Mouse (Mus musculus) CH12.LX (cell line): Measurements from ENCODE around the gene Ankrd28. TPM values are rescaled to one million over a fixed set of nuclear protein-coding genes. Genes with fewer than 3 reads are reported as not detected.

Experiments
- DNase-seq: peaks from one replicate; pipeline ENCODE4 v3.0.0-alpha.2; 2013; ENCODE audit errors: extremely low read depth
- H3K27ac ChIP-seq: 2 replicates; pipeline ENCODE4 v1.5.1; 2012; ENCODE audit warnings: low read depth, mild to moderate bottlenecking, control low read depth, moderate library complexity; ENCODE audit not compliant: insufficient read depth
- H3K27me3 ChIP-seq: replicated peaks from 2 replicates; pipeline ENCODE3; 2012; ENCODE audit warnings: inconsistent platforms
- H3K36me3 ChIP-seq, 2 experiments: replicated peaks in 1 of 2; 2 replicates each; pipeline versions ENCODE3 to v1.6.1; 2012; ENCODE audit warnings: inconsistent platforms in 1 of 2, low read length in 1 of 2, mild to moderate bottlenecking in 1 of 2, mixed read lengths in 1 of 2, moderate library complexity in 1 of 2; ENCODE audit not compliant: control insufficient read depth in 1 of 2, insufficient read depth in 1 of 2
- H3K4me1 ChIP-seq, 2 experiments: 2 replicates each; pipeline ENCODE4 v1.6.1; 2012; ENCODE audit warnings: inconsistent platforms in 1 of 2, moderate library complexity in 1 of 2; ENCODE audit not compliant: insufficient read depth in 2 of 2, control insufficient read depth in 1 of 2
- H3K4me2 ChIP-seq: 2 replicates; pipeline ENCODE4 v1.6.1; 2012; ENCODE audit warnings: low read depth, mild to moderate bottlenecking, control low read depth; ENCODE audit not compliant: poor library complexity, insufficient read depth, severe bottlenecking
- H3K4me3 ChIP-seq, 3 experiments: fragments of 150-350 bp in 1 of 3; sonication (generic) in 1 of 3; replicated peaks in 1 of 3; 2 replicates each; pipeline versions ENCODE3 to v1.5.1; 2011 to 2012; ENCODE audit warnings: low read depth in 2 of 3, low read length in 2 of 3, mild to moderate bottlenecking in 2 of 3, moderate library complexity in 2 of 3, control low read depth in 1 of 3, improper control_type of control experiment in 1 of 3, inconsistent platforms in 1 of 3, mixed read lengths in 1 of 3; ENCODE audit not compliant: poor library complexity in 1 of 3
- H3K79me2 ChIP-seq: replicated peaks from 2 replicates; pipeline ENCODE4 v1.6.1; 2012; ENCODE audit warnings: mild to moderate bottlenecking, moderate library complexity; ENCODE audit not compliant: control insufficient read depth, poor library complexity, insufficient read depth, severe bottlenecking; ENCODE audit errors: extremely low read depth
- H3K9ac ChIP-seq: 2 replicates; pipeline ENCODE4 v1.6.1; 2012; ENCODE audit warnings: low read depth, mild to moderate bottlenecking, control low read depth, moderate library complexity; ENCODE audit not compliant: insufficient read depth
- H3K9me3 ChIP-seq: replicated peaks from 2 replicates; pipeline ENCODE3; 2012; ENCODE audit warnings: low read length, inconsistent platforms, mixed read lengths
- BHLHE40 ChIP-seq: IDR thresholded peaks from 2 replicates; pipeline ENCODE4 v1.6.1; 2011; ENCODE audit warnings: mild to moderate bottlenecking, low read depth, low read length, improper control_type of control experiment
- CHD1 ChIP-seq: IDR thresholded peaks from 2 replicates; pipeline ENCODE4 v1.6.1; 2012; ENCODE audit warnings: low read depth, low read length, improper control_type of control experiment, inconsistent platforms
- E2F4 ChIP-seq: IDR thresholded peaks from 2 replicates; pipeline ENCODE4 v1.6.1; 2011; ENCODE audit warnings: low read depth, low read length, improper control_type of control experiment; ENCODE audit not compliant: insufficient replicate concordance
- GABPA ChIP-seq: IDR thresholded peaks from 2 replicates; pipeline ENCODE4 v1.6.1; 2012; ENCODE audit warnings: low read depth, low read length, improper control_type of control experiment, inconsistent platforms; ENCODE audit not compliant: insufficient replicate concordance
- IRF4 ChIP-seq: IDR thresholded peaks from 2 replicates; pipeline ENCODE4 v1.6.1; 2014; ENCODE audit warnings: low read depth, mild to moderate bottlenecking, inconsistent platforms, low read length, improper control_type of control experiment
- JUN ChIP-seq: IDR thresholded peaks from 2 replicates; pipeline ENCODE4 v1.6.1; 2011; ENCODE audit warnings: low read depth, mild to moderate bottlenecking, low read length, improper control_type of control experiment, moderate library complexity; ENCODE audit not compliant: insufficient read depth
- JUND ChIP-seq: conservative IDR thresholded peaks from 2 replicates; pipeline ENCODE4 v1.6.1; 2011; ENCODE audit warnings: low read depth, low read length, improper control_type of control experiment
- KAT2A ChIP-seq: IDR thresholded peaks from 2 replicates; pipeline ENCODE4 v1.6.1; 2012; ENCODE audit warnings: low read length, improper control_type of control experiment, inconsistent platforms; ENCODE audit not compliant: insufficient replicate concordance
- MAFK ChIP-seq: IDR thresholded peaks from 2 replicates; pipeline ENCODE4 v1.6.1; 2011; ENCODE audit warnings: low read length, improper control_type of control experiment; ENCODE audit not compliant: insufficient replicate concordance
- MAX ChIP-seq: IDR thresholded peaks from 2 replicates; pipeline ENCODE4 v1.6.1; 2011; ENCODE audit warnings: low read length, improper control_type of control experiment
- MEF2A ChIP-seq: IDR thresholded peaks from 2 replicates; pipeline ENCODE4 v1.6.1; 2014; ENCODE audit warnings: low read depth, mild to moderate bottlenecking, inconsistent platforms, low read length, improper control_type of control experiment, borderline replicate concordance
- MXI1 ChIP-seq: IDR thresholded peaks from 2 replicates; pipeline ENCODE4 v1.6.1; 2011; ENCODE audit warnings: mild to moderate bottlenecking, low read depth, low read length, improper control_type of control experiment
- MYC ChIP-seq: IDR thresholded peaks from 2 replicates; pipeline ENCODE4 v1.6.1; 2011; ENCODE audit warnings: low read depth, mild to moderate bottlenecking, improper control_type of control experiment, low read length
- NELFE ChIP-seq: IDR thresholded peaks from 2 replicates; pipeline ENCODE4 v1.6.1; 2011; ENCODE audit warnings: low read depth, low read length, improper control_type of control experiment
- NRF1 ChIP-seq: IDR thresholded peaks from 2 replicates; pipeline ENCODE4 v1.6.1; 2014; ENCODE audit warnings: low read depth, mild to moderate bottlenecking, inconsistent platforms, low read length, improper control_type of control experiment, moderate library complexity
- PAX5 ChIP-seq: IDR thresholded peaks from 2 replicates; pipeline ENCODE4 v1.6.1; 2012; ENCODE audit warnings: low read length, inconsistent platforms, mixed read lengths
- POLR2A ChIP-seq: IDR thresholded peaks from 2 replicates; pipeline ENCODE4 v1.6.1; 2011; ENCODE audit warnings: low read depth, mild to moderate bottlenecking, improper control_type of control experiment, low read length
- POLR2AphosphoS2 ChIP-seq: IDR thresholded peaks from 2 replicates; pipeline ENCODE4 v1.6.1; 2011; ENCODE audit warnings: low read depth, low read length, improper control_type of control experiment
- RAD21 ChIP-seq: IDR thresholded peaks from 2 replicates; pipeline ENCODE4 v1.6.1; 2011; ENCODE audit warnings: low read depth, mild to moderate bottlenecking, low read length, improper control_type of control experiment, moderate library complexity
- SIN3A ChIP-seq: IDR thresholded peaks from 2 replicates; pipeline ENCODE4 v1.6.1; 2012; ENCODE audit warnings: low read length, improper control_type of control experiment, inconsistent platforms
- SMC3 ChIP-seq: IDR thresholded peaks from 2 replicates; pipeline ENCODE4 v1.6.1; 2011; ENCODE audit warnings: low read depth, low read length, improper control_type of control experiment
- TCF12 ChIP-seq: IDR thresholded peaks from 2 replicates; pipeline ENCODE4 v1.6.1; 2014; ENCODE audit warnings: low read depth, mild to moderate bottlenecking, inconsistent platforms, low read length, improper control_type of control experiment
- USF1 ChIP-seq: IDR thresholded peaks from 2 replicates; pipeline ENCODE4 v1.6.1; 2014; ENCODE audit warnings: low read depth, mild to moderate bottlenecking, inconsistent platforms, low read length, improper control_type of control experiment
- USF2 ChIP-seq: conservative IDR thresholded peaks from 2 replicates; pipeline ENCODE4 v1.6.1; 2011; ENCODE audit warnings: low read depth, low read length, improper control_type of control experiment
- ZC3H11A ChIP-seq: IDR thresholded peaks from 2 replicates; pipeline ENCODE4 v1.6.1; 2012; ENCODE audit warnings: low read depth, mild to moderate bottlenecking, inconsistent platforms, low read length, improper control_type of control experiment
- ZKSCAN1 ChIP-seq: IDR thresholded peaks from 2 replicates; pipeline ENCODE4 v1.6.1; 2012; ENCODE audit warnings: low read depth, inconsistent platforms, low read length, improper control_type of control experiment, borderline replicate concordance
- ZNF384 ChIP-seq: IDR thresholded peaks from 2 replicates; pipeline ENCODE4 v1.6.1; 2012; ENCODE audit warnings: low read depth, low read length, improper control_type of control experiment, inconsistent platforms
- dilution Hi-C: fragments of 300-500 bp; cut with MboI; formaldehyde crosslinking; loops from 2 replicates; pipeline ENCODE4 v1.14.3; 2020; ENCODE audit warnings: low sequenced_read_pairs; ENCODE audit not compliant: extremely low pct_unique_long_range_greater_than_20kb, extremely low pct_ligation_motif_present
- in situ Hi-C: fragments of 300-500 bp; cut with MboI; formaldehyde crosslinking; loops from 3 replicates; pipeline ENCODE4 v1.14.3; 2019; ENCODE audit warnings: low sequenced_read_pairs, low pct_ligation_motif_present, low pct_unique_long_range_greater_than_20kb, mixed read lengths
- polyA plus RNA-seq: library from polyadenylated mRNA; unstranded; fragments of >175 nt; gene quantifications from 2 replicates; pipeline ENCODE4 v1.2.1, GENCODE M21; 2012; ENCODE audit warnings: low read depth; ENCODE audit not compliant: insufficient read length
- total RNA-seq, 2 experiments: library from RNA; depleted of rRNA; stranded (reverse); fragments of 300-350 nt in 1 of 2; fragments of >200 nt in 1 of 2; gene quantifications; 2 replicates each; pipeline ENCODE4 v1.2.3; 2012 to 2014

Ankrd28 gene
- total and polyA plus RNA-seq, 3 experiments: 7.3 to 15.0 (median 14.9) TPM

- Histone ChIP-seq H3K9me3 (no peaks in the 10 kb centered on the region), H3K27me3 (no peaks in the 10 kb centered on the region)
Measured at GRCm38 (mm10) chr14:31656386-31656785, 174.1 kb downstream of the Ankrd28 start.

GRCm38 (mm10) chr14:31655406-31655805, 175.0 kb downstream of the Ankrd28 start:
- Histone ChIP-seq H3K4me3 (no peak overlapping the region), H3K4me1 (peaks cover 35 to 81% of the 10 kb centered on the region in 2 experiments), H3K9ac (no peak overlapping the region), H3K36me3 (peaks cover 0 to 7% of the 10 kb centered on the region in 2 experiments), H3K27ac (no peak overlapping the region), H3K79me2 (no peaks in the 10 kb centered on the region; the same call in 1 of the 2 replicates), H3K27me3 (no peaks in the 10 kb centered on the region), H3K4me2 (no peak overlapping the region), H3K9me3 (peaks cover 2% of the 10 kb centered on the region)
- DNase-seq: no peak
- TF ChIP-seq JUND: no peak
- no peak for TF ChIP-seq USF1
- TF ChIP-seq TCF12: no peak
- no peak for TF ChIP-seq SIN3A
- no peak for TF ChIP-seq ZC3H11A
- no peak for TF ChIP-seq BHLHE40
- TF ChIP-seq PAX5: no peak
- TF ChIP-seq POLR2A: no peak
- TF ChIP-seq IRF4: no peak
- TF ChIP-seq MAFK: no peak
- TF ChIP-seq MXI1: no peak
- TF ChIP-seq JUN: no peak
- no peak for TF ChIP-seq MAX
- no peak for TF ChIP-seq MEF2A
- TF ChIP-seq POLR2AphosphoS2: no peak
- TF ChIP-seq USF2: no peak
- TF ChIP-seq ZKSCAN1: no peak
- dilution Hi-C loops (no loop called here), in situ Hi-C loops (loop anchor here (10.0 kb wide), 2 partner anchors 289 to 429 kb away; partner anchors contain the start of genes Dph3 and Oxnad1)

More at GRCm38 (mm10) chr14:31656386-31656785, 174.1 kb downstream of the Ankrd28 start:
- no peaks in the 10 kb centered on the region; the same call in 1 of the 2 replicates for H3K79me2 ChIP-seq
- TF ChIP-seq MYC (no peak), USF2 (no peak), GABPA (no peak), RAD21 (no peak), ZNF384 (no peak), TCF12 (no peak), E2F4 (no peak), KAT2A (no peak), NELFE (no peak), BHLHE40 (no peak), SMC3 (no peak), CHD1 (no peak), ZC3H11A (no peak), ZKSCAN1 (no peak), NRF1 (no peak), USF1 (no peak), MAFK (no peak)
- H3K4me2 ChIP-seq: no peak overlapping the region
- dilution Hi-C loops: no loop called here
- peaks cover 0 to 6% of the 10 kb centered on the region in 2 experiments for H3K36me3 ChIP-seq
- DNase-seq: no peak
- H3K4me1 ChIP-seq: peaks cover 35 to 90% of the 10 kb centered on the region in 2 experiments
- no peak overlapping the region for H3K9ac ChIP-seq
- H3K27ac ChIP-seq: no peak overlapping the region
- H3K4me3 ChIP-seq: no peak overlapping the region
- in situ Hi-C loops: loop anchor here (10.0 kb wide), 2 partner anchors 288 to 428 kb away; partner anchors contain the start of genes Dph3 and Oxnad1
